Mouse (Mus musculus): ENCODE results near the gene Cryzl2. TPM values are rescaled to one million over a fixed set of nuclear protein-coding genes. Genes with fewer than 3 reads are reported as not detected.
A peak's percentile ranks its signal among the peaks of the same experiment; 100 is the strongest.

Cryzl2 gene
- polyA plus RNA-seq (2014; fragmentation: Nextera tagmentation; extraction: Ambion mirVana) = 14.8 TPM in 2 replicates

GRCm38 (mm10) chr1:157458421-157459208, at the start of gene Cryzl2:
TSS of gene Cryzl2 (plus strand) at chr1:157458577.
- Histone ChIP-seq H3K9me3 (ENCODE audit: control insufficient read depth, low read depth, low read length) (no peaks in the 10 kb centered on the region), H3K27ac (ENCODE audit: low read length) (no peak within 1 kb of the TSS), H3K4me3 (ENCODE audit: low read depth, low read length) (peak within 1 kb of the TSS; percentile 29), H3K9ac (replicated peaks; ENCODE audit: low read depth, low read length) (no peak within 1 kb of the TSS), H3K36me3 (ENCODE audit: control insufficient read depth, insufficient read depth, low read length) (no peaks in the 10 kb centered on the region), H3K4me1 (ENCODE audit: control insufficient read depth, insufficient read depth, low read length) (peaks cover 4% of the 10 kb centered on the region; the same call in 1 of the 2 replicates), H3K27me3 (ENCODE audit: control insufficient read depth, insufficient read depth, low read length) (no peaks in the 10 kb centered on the region), H3K4me2 (replicated peaks; ENCODE audit: low read depth, low read length) (peak within 1 kb of the TSS; percentile 55)
- WGBS = 8% methylated on average over 27 of the region's 29 CpGs
- peak; percentile 91 for ATAC-seq (ENCODE audit: insufficient number of reproducible peaks, insufficient read depth, low FRiP score, low read depth)

GRCm38 (mm10) chr1:157409648-157410047, 48.7 kb upstream of the Cryzl2 start:
- Histone ChIP-seq H3K4me3 (ENCODE audit: low read depth, low read length) (no peak overlapping the region), H3K4me2 (replicated peaks; ENCODE audit: low read depth, low read length) (no peak overlapping the region), H3K27me3 (ENCODE audit: control insufficient read depth, insufficient read depth, low read length) (no peaks in the 10 kb centered on the region), H3K36me3 (ENCODE audit: control insufficient read depth, insufficient read depth, low read length) (no peaks in the 10 kb centered on the region), H3K4me1 (ENCODE audit: control insufficient read depth, insufficient read depth, low read length) (no peaks in the 10 kb centered on the region; the same call in 1 of the 2 replicates), H3K27ac (ENCODE audit: low read length) (no peak overlapping the region), H3K9ac (replicated peaks; ENCODE audit: low read depth, low read length) (no peak overlapping the region), H3K9me3 (ENCODE audit: control insufficient read depth, low read depth, low read length) (no peaks in the 10 kb centered on the region)
- 78% methylated on average over 2 of the region's 2 CpGs for WGBS
- ATAC-seq (ENCODE audit: insufficient number of reproducible peaks, insufficient read depth, low FRiP score, low read depth) = no peak

- H3K4me2 ChIP-seq (replicated peaks; ENCODE audit: low read depth, low read length) = peak overlapping the region; percentile 81
- H3K36me3 ChIP-seq (ENCODE audit: control insufficient read depth, insufficient read depth, low read length) = no peaks in the 10 kb centered on the region
- H3K4me3 ChIP-seq (ENCODE audit: low read depth, low read length) = peak overlapping the region; percentile 90
- H3K9me3 ChIP-seq (ENCODE audit: control insufficient read depth, low read depth, low read length) = no peaks in the 10 kb centered on the region
- no peak overlapping the region for H3K9ac ChIP-seq (replicated peaks; ENCODE audit: low read depth, low read length)
- no peak for ATAC-seq (ENCODE audit: insufficient number of reproducible peaks, insufficient read depth, low FRiP score, low read depth)
- 24% methylated on average over 8 of the region's 8 CpGs for WGBS
- H3K4me1 ChIP-seq (ENCODE audit: control insufficient read depth, insufficient read depth, low read length) = no peaks in the 10 kb centered on the region; the same call in 1 of the 2 replicates
- no peaks in the 10 kb centered on the region for H3K27me3 ChIP-seq (ENCODE audit: control insufficient read depth, insufficient read depth, low read length)
- no peak overlapping the region for H3K27ac ChIP-seq (ENCODE audit: low read length)
Observed at GRCm38 (mm10) chr1:157410937-157411336, 47.4 kb upstream of the Cryzl2 start.

DNA sequence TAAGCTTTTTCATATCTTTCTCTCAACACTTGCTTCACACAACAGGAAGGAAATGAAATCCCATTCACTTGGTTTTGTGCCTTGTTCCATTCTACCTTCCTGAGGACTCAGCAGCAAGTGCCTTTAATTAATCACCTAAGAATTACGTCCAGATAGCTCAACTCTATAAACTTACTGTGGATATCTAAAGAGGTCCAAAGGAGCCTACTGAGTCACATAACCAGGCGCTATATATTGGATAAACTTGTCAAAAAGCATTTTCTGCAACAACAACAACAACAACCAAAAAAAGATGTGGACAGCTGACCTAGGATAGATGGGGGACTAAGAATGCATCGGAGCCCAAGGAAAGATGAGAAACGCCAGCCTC, 47.1 kb upstream of the Cryzl2 start:
- Histone ChIP-seq H3K36me3 (ENCODE audit: control insufficient read depth, insufficient read depth, low read length) (no peaks in the 10 kb centered on the region), H3K27ac (ENCODE audit: low read length) (no peak overlapping the region; the same call in 1 of the 2 replicates), H3K4me3 (ENCODE audit: low read depth, low read length) (peak overlapping the region; percentile 90), H3K4me1 (ENCODE audit: control insufficient read depth, insufficient read depth, low read length) (no peaks in the 10 kb centered on the region; the same call in 1 of the 2 replicates), H3K9me3 (ENCODE audit: control insufficient read depth, low read depth, low read length) (no peaks in the 10 kb centered on the region), H3K4me2 (replicated peaks; ENCODE audit: low read depth, low read length) (peak overlapping the region; percentile 81), H3K27me3 (ENCODE audit: control insufficient read depth, insufficient read depth, low read length) (no peaks in the 10 kb centered on the region), H3K9ac (replicated peaks; ENCODE audit: low read depth, low read length) (peak overlapping the region; percentile 57)
- WGBS = under 1% methylated on average over 4 of the region's 4 CpGs
- ATAC-seq (ENCODE audit: insufficient number of reproducible peaks, insufficient read depth, low FRiP score, low read depth) = no peak

DNA sequence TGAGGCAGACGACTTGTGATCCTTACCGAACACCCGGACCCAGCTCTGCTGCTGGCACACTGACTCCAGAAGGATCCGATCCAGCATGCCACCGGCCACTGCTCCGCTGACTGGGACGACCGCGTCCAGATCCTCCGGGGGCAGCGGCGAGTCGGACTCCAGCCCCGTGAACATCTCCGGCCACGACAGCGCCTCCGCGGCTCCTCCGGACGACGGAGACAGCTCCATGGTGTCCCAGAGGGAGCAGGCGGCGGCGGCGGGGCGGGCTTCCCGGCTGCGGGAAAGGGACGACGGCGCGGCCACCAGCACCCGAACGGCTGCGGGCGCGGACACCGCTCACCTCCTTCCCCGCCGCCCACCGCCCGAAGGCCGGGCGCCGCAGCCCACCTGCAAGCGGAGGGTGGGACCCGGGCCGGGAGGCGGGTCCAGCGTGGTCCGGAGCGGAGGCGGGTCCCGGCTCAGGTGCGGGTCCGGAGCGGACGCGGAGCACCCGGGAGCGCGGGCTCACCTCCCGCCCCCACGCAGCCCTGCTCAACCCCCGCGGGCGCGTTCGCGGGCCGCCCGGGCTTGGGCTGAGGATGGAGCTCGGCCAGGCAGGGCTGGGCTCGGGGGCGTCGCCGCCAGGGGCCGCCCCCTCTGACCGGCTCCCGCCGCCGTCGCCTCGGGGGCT, 46.5 kb upstream of the Cryzl2 start:
- Histone ChIP-seq H3K27me3 (ENCODE audit: control insufficient read depth, insufficient read depth, low read length) (no peaks in the 10 kb centered on the region), H3K4me3 (ENCODE audit: low read depth, low read length) (peak overlapping the region; percentile 90), H3K4me2 (replicated peaks; ENCODE audit: low read depth, low read length) (peak overlapping the region; percentile 81), H3K4me1 (ENCODE audit: control insufficient read depth, insufficient read depth, low read length) (no peaks in the 10 kb centered on the region; the same call in 1 of the 2 replicates), H3K36me3 (ENCODE audit: control insufficient read depth, insufficient read depth, low read length) (no peaks in the 10 kb centered on the region), H3K27ac (ENCODE audit: low read length) (peak overlapping the region; percentile 78), H3K9me3 (ENCODE audit: control insufficient read depth, low read depth, low read length) (no peaks in the 10 kb centered on the region), H3K9ac (replicated peaks; ENCODE audit: low read depth, low read length) (peak overlapping the region; percentile 57)
- peak; percentile 84 for ATAC-seq (ENCODE audit: insufficient number of reproducible peaks, insufficient read depth, low FRiP score, low read depth)
- under 1% methylated on average over 71 of the region's 85 CpGs for WGBS

DNA sequence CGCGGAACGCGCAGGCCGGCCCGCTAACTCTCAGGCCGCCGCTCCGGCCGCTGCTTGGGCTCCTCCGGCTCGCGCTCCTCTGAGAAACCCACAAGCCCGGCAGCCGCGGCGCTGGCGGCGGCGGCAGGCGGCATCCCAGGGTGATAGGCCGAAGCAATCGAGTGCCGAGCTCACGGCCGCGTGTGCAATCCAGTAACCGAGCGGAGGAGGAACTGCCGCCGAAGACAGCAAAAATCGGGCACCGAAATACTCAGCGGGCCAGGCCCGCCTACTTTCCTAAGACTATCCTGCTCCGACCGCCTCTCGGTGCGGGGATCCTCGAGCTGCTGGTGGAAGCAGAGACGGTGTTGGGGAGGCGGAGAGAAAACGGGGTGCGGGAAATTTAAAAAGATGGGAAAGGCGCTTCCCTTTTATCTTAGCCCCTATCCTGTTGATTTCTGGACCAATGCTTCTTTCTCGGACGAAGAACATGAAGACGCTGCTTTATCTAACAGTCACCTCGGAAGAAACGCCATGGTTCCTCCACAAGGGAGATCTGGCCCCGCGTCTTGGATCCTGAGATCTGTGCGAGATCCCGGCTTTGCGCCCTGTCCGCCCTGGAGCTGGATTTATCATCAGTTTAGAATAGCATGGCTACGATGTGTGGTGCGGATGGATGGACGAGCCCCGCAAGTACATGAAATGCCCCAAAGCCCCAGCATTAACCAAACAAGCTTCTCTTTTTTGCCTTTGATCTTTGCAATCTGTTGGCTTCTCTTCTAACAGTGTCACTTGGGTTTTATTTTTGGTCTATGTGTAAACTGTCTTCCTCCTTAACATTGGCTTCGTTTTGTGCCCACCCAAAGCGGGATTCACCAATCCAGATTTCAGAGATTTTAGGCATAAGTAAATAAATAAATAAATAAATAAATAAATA, 45.7 kb upstream of the Cryzl2 start, which contains the start of gene Rasal2:
Gene Rasal2, minus strand, starts transcription at position 142 of the 916 bp plus-strand sequence.
- peak within 1 kb of the TSS; percentile 78 for H3K27ac ChIP-seq (ENCODE audit: low read length)
- H3K4me1 ChIP-seq (ENCODE audit: control insufficient read depth, insufficient read depth, low read length) = no peaks in the 10 kb centered on the region; the same call in 1 of the 2 replicates
- no peaks in the 10 kb centered on the region for H3K36me3 ChIP-seq (ENCODE audit: control insufficient read depth, insufficient read depth, low read length)
- peak; percentile 95 for ATAC-seq (ENCODE audit: insufficient number of reproducible peaks, insufficient read depth, low FRiP score, low read depth)
- H3K27me3 ChIP-seq (ENCODE audit: control insufficient read depth, insufficient read depth, low read length) = no peaks in the 10 kb centered on the region
- WGBS = 1% methylated on average over 62 of the region's 62 CpGs
- H3K9ac ChIP-seq (replicated peaks; ENCODE audit: low read depth, low read length) = peak within 1 kb of the TSS; percentile 57
- no peaks in the 10 kb centered on the region for H3K9me3 ChIP-seq (ENCODE audit: control insufficient read depth, low read depth, low read length)
- H3K4me2 ChIP-seq (replicated peaks; ENCODE audit: low read depth, low read length) = peak within 1 kb of the TSS; percentile 81
- H3K4me3 ChIP-seq (ENCODE audit: low read depth, low read length) = peak within 1 kb of the TSS; percentile 90

GRCm38 (mm10) chr1:157415771-157416170, 42.6 kb upstream of the Cryzl2 start:
- ATAC-seq (ENCODE audit: insufficient number of reproducible peaks, insufficient read depth, low FRiP score, low read depth) = no peak
- Histone ChIP-seq H3K27ac (ENCODE audit: low read length) (no peak overlapping the region), H3K4me1 (ENCODE audit: control insufficient read depth, insufficient read depth, low read length) (no peaks in the 10 kb centered on the region), H3K4me2 (replicated peaks; ENCODE audit: low read depth, low read length) (no peak overlapping the region), H3K27me3 (ENCODE audit: control insufficient read depth, insufficient read depth, low read length) (no peaks in the 10 kb centered on the region), H3K36me3 (ENCODE audit: control insufficient read depth, insufficient read depth, low read length) (0 out of 2 replicates have a peak, but pooled peaks cover 3% of the 10 kb centered on the region), H3K4me3 (ENCODE audit: low read depth, low read length) (no peak overlapping the region), H3K9ac (replicated peaks; ENCODE audit: low read depth, low read length) (no peak overlapping the region), H3K9me3 (ENCODE audit: control insufficient read depth, low read depth, low read length) (no peaks in the 10 kb centered on the region)
- whole genome bisulfite sequencing = 61% methylated on average over 3 of the region's 3 CpGs

- Histone ChIP-seq H3K36me3 (ENCODE audit: control insufficient read depth, insufficient read depth, low read length) (0 out of 2 replicates have a peak, but pooled peaks cover 3% of the 10 kb centered on the region), H3K27me3 (ENCODE audit: control insufficient read depth, insufficient read depth, low read length) (no peaks in the 10 kb centered on the region), H3K4me2 (replicated peaks; ENCODE audit: low read depth, low read length) (no peak overlapping the region), H3K9ac (replicated peaks; ENCODE audit: low read depth, low read length) (no peak overlapping the region), H3K4me1 (ENCODE audit: control insufficient read depth, insufficient read depth, low read length) (no peaks in the 10 kb centered on the region), H3K4me3 (ENCODE audit: low read depth, low read length) (no peak overlapping the region), H3K27ac (ENCODE audit: low read length) (no peak overlapping the region), H3K9me3 (ENCODE audit: control insufficient read depth, low read depth, low read length) (no peaks in the 10 kb centered on the region)
- no peak for ATAC-seq (ENCODE audit: insufficient number of reproducible peaks, insufficient read depth, low FRiP score, low read depth)
- 88% methylated on average over 2 of the region's 2 CpGs for WGBS
Observed at GRCm38 (mm10) chr1:157416628-157417027, 41.7 kb upstream of the Cryzl2 start.

Measured in stomach, embryonic 14.5 days (tissue).